Mouse (Mus musculus): ENCODE measurements around the gene Nfkb1.

Gene Nfkb1

DNA sequence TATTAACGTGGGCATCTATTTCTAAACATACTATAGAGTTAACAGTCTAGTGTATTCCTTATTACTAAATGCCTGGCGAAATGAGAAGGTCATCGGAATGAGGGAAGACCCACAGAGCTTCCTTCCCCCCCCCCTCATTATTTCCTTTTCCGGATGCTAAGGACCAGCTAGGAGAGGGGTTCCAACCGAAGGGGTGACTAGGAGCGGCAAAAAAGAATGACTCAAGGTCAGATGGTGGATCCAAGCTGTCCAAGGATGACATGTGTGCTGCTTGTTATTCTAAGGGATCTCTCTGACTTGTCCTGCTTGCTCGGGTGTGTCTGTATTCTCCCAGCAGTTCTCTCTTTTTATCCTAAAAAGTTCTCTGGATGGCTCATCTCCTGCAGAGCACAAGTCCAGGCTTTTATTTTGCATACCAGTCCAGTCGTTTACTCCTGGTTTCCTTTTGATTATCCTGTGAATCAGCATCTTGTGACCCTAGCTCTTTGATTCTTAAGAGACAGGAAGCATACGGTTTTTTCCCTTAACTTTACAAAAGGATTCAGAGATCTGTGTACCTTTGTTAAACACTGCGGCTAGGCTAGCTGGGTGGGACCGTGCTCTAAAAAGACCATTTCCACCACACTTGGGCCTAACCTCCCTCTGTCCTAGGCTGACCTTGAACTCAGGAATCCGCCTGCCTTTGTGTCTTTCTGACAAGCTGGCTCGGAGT, 145.0 kb downstream of the Nfkb1 start:
- TF ChIP-seq GATA4 (IDR thresholded peaks at IDR 0.05; ENCODE audit: insufficient replicate concordance, low read length): no peak
